Mouse (Mus musculus): ENCODE measurements around the gene Lif. TPM values are rescaled to one million over a fixed set of nuclear protein-coding genes. Genes with fewer than 3 reads are reported as not detected.

Gene Lif
- polyA plus RNA-seq (2011; ENCODE audit: insufficient read depth, insufficient read length, low read depth, missing spikeins): 12.1 and 13.3 TPM in 2 replicates

DNA sequence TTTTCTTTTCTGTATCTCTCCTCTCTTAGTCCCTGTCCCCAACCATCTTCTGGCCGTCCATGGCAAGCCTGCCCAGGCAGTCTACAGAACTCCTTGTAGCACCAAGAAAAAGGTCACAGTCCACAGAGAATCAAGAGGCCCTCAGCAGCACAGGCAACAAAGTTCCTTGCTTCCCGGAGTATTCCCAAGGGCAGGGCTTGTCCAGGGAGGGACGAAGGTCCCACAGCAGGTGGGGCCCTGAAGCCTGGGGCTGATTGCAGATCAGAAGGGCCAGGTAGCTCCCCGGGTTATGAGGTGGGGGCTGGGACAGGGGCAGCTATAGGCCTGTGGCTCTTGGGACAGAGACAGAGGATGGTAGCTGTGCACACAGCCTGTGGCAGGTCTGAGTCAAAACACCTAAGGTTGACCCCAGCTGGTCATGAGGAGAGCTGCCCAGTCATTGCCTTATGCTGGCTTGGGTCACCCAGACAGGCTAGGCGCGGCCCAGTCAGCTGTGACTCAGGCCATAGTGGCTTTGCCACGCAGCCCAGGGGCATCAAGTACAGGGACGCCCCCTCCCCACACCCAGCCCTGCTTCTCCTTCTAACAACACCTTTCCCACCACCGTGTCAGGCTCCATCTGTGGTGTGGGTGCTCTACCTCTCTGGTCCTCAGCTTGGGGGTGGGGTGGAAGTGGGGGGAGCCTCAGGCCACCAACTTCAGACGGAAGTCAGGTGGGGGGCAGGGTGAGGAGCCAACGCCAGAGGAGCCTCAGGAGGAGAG is at the start of gene Lif:
TSS of gene Lif (plus strand) at position 712 of the 762 bp plus-strand sequence.
- no peaks in the 10 kb centered on the region for H3K36me3 ChIP-seq (ENCODE audit: control insufficient read depth, insufficient read depth, low read length, poor library complexity, severe bottlenecking)
- H3K9me3 ChIP-seq (replicated peaks; ENCODE audit: control insufficient read depth, insufficient read depth, low read length, poor library complexity, severe bottlenecking): no peaks in the 10 kb centered on the region
- H3K4me3 ChIP-seq (ENCODE audit: low read depth, low read length): no peak within 1 kb of the TSS
- no peaks in the 10 kb centered on the region for H3K27me3 ChIP-seq (ENCODE audit: control insufficient read depth, insufficient read depth, low read length, poor library complexity, severe bottlenecking)
- TF ChIP-seq EP300 (IDR thresholded peaks at IDR 0.05; ENCODE audit: insufficient read depth, low read depth, low read length): 0 out of 2 replicates have a peak, but pooled peaks have one; percentile 19
- no peak for TF ChIP-seq CTCF (IDR thresholded peaks at IDR 0.05; ENCODE audit: low read depth, low read length)
- no peak within 1 kb of the TSS for H3K27ac ChIP-seq (ENCODE audit: insufficient read depth, low read length)
- 0 out of 2 replicates have a peak within 1 kb of the TSS, but pooled peaks have one; percentile 3 for H3K9ac ChIP-seq (ENCODE audit: low read depth, poor library complexity, severe bottlenecking)
- peaks cover 9% of the 10 kb centered on the region for H3K4me1 ChIP-seq (ENCODE audit: control insufficient read depth, insufficient read depth, low read length)

DNA sequence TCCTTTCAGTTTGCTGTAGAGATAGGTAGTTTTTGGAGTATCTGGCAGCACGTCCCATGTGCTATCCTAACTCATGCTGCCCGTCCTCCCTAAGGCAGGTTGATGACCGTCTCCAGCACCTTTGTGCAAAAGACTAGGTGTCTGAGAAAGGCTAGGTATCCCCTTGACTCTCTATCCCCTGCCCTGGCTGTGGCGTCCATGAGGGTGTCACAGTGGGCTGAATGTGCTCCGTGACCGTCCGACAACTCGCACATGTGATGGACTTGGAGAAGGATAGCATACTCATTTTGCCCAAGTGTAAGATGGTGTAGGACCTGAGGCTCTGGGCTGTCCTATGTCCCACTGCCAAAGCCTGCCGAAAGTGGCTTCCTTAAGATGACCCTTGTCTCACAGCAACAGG is 49.7 kb upstream of the Lif start:
- Histone ChIP-seq H3K36me3 (ENCODE audit: control insufficient read depth, insufficient read depth, low read length, poor library complexity, severe bottlenecking) (peaks cover 2% of the 10 kb centered on the region; the same call in 1 of the 2 replicates), H3K9ac (ENCODE audit: low read depth, poor library complexity, severe bottlenecking) (no peak overlapping the region), H3K9me3 (replicated peaks; ENCODE audit: control insufficient read depth, insufficient read depth, low read length, poor library complexity, severe bottlenecking) (no peaks in the 10 kb centered on the region), H3K27ac (ENCODE audit: insufficient read depth, low read length) (no peak overlapping the region), H3K27me3 (ENCODE audit: control insufficient read depth, insufficient read depth, low read length, poor library complexity, severe bottlenecking) (no peaks in the 10 kb centered on the region), H3K4me1 (ENCODE audit: control insufficient read depth, insufficient read depth, low read length) (no peaks in the 10 kb centered on the region), H3K4me3 (ENCODE audit: low read depth, low read length) (no peak overlapping the region)
- TF ChIP-seq POLR2A (IDR thresholded peaks at IDR 0.05; ENCODE audit: insufficient read depth, low read length) (no peak), EP300 (IDR thresholded peaks at IDR 0.05; ENCODE audit: insufficient read depth, low read depth, low read length) (no peak), CTCF (IDR thresholded peaks at IDR 0.05; ENCODE audit: low read depth, low read length) (no peak)

DNA sequence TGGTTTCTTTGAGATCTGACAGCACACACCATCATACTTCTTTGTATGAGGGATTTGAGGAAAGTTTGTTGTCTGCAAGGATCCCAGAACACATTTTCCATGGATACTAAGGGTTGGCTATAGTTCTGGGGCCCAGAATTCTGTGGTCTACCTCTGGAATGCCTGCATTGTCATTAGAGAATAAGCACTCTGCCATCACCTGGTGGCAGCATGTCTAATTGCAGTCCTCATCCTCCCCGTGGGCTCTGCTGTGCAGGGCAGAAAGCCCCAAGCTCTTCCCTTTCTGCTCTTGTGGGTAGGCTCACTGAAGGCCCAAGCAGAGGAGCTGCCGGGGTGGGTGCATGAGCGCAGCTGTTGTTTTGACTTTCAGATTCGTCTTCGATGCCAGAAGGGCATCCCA is 47.8 kb upstream of the Lif start:
- no peak overlapping the region for H3K4me3 ChIP-seq (ENCODE audit: low read depth, low read length)
- TF ChIP-seq CTCF (IDR thresholded peaks at IDR 0.05; ENCODE audit: low read depth, low read length): peak; percentile 6
- no peak for TF ChIP-seq EP300 (IDR thresholded peaks at IDR 0.05; ENCODE audit: insufficient read depth, low read depth, low read length)
- no peak for TF ChIP-seq POLR2A (IDR thresholded peaks at IDR 0.05; ENCODE audit: insufficient read depth, low read length)
- peaks cover 2% of the 10 kb centered on the region; the same call in 1 of the 2 replicates for H3K36me3 ChIP-seq (ENCODE audit: control insufficient read depth, insufficient read depth, low read length, poor library complexity, severe bottlenecking)
- H3K9me3 ChIP-seq (replicated peaks; ENCODE audit: control insufficient read depth, insufficient read depth, low read length, poor library complexity, severe bottlenecking): no peaks in the 10 kb centered on the region
- H3K4me1 ChIP-seq (ENCODE audit: control insufficient read depth, insufficient read depth, low read length): peaks cover 3% of the 10 kb centered on the region
- H3K9ac ChIP-seq (ENCODE audit: low read depth, poor library complexity, severe bottlenecking): no peak overlapping the region
- H3K27ac ChIP-seq (ENCODE audit: insufficient read depth, low read length): no peak overlapping the region
- no peaks in the 10 kb centered on the region for H3K27me3 ChIP-seq (ENCODE audit: control insufficient read depth, insufficient read depth, low read length, poor library complexity, severe bottlenecking)

DNA sequence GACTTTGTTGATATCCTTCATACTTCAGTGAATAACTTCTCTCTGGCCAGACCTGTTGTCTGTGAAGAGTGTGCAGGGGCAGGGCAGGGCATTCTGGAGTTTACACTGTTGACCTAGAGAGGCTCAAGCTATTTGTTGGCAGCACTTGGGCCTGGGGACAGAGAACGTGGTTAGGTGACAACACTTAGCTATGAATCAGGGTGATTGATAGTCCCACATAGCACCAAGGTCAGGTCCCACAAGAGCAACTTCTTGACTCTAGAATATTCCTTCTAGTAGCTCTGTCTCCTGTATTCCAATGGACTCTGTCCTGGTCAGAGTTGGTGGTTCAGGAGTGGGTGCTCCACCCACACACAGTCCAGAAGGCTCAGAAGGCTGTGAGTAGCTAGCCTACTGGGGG is 46.6 kb upstream of the Lif start:
- Histone ChIP-seq H3K9ac (ENCODE audit: low read depth, poor library complexity, severe bottlenecking) (no peak overlapping the region), H3K27me3 (ENCODE audit: control insufficient read depth, insufficient read depth, low read length, poor library complexity, severe bottlenecking) (no peaks in the 10 kb centered on the region), H3K9me3 (replicated peaks; ENCODE audit: control insufficient read depth, insufficient read depth, low read length, poor library complexity, severe bottlenecking) (no peaks in the 10 kb centered on the region), H3K4me3 (ENCODE audit: low read depth, low read length) (no peak overlapping the region), H3K36me3 (ENCODE audit: control insufficient read depth, insufficient read depth, low read length, poor library complexity, severe bottlenecking) (peaks cover 2% of the 10 kb centered on the region; the same call in 1 of the 2 replicates), H3K27ac (ENCODE audit: insufficient read depth, low read length) (no peak overlapping the region), H3K4me1 (ENCODE audit: control insufficient read depth, insufficient read depth, low read length) (peaks cover 3% of the 10 kb centered on the region)
- no peak for TF ChIP-seq EP300 (IDR thresholded peaks at IDR 0.05; ENCODE audit: insufficient read depth, low read depth, low read length)

DNA sequence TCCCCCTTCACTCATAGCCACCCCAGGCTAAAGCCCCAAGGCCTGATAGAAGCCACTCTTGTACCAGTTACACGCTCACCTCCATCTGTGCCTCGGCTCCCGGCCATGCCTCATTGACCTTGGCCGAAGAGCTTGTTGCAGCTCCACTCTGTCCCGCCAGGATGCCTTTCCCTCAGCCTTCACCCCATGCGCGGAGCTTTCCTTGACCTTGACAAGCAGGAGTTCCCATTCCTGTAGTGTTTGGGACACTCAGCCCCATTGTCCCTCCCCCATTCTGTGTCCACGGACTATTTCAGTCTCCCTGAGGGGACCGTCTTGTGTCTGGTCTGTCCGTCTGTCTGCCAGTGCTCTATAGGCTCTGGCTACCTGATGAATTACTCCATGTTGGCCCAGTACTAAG is 44.2 kb upstream of the Lif start:
- H3K27ac ChIP-seq (ENCODE audit: insufficient read depth, low read length): no peak overlapping the region
- H3K9me3 ChIP-seq (replicated peaks; ENCODE audit: control insufficient read depth, insufficient read depth, low read length, poor library complexity, severe bottlenecking): no peaks in the 10 kb centered on the region
- H3K4me3 ChIP-seq (ENCODE audit: low read depth, low read length): no peak overlapping the region
- H3K36me3 ChIP-seq (ENCODE audit: control insufficient read depth, insufficient read depth, low read length, poor library complexity, severe bottlenecking): no peaks in the 10 kb centered on the region
- H3K4me1 ChIP-seq (ENCODE audit: control insufficient read depth, insufficient read depth, low read length): peaks cover 8% of the 10 kb centered on the region
- TF ChIP-seq POLR2A (IDR thresholded peaks at IDR 0.05; ENCODE audit: insufficient read depth, low read length) (no peak), EP300 (IDR thresholded peaks at IDR 0.05; ENCODE audit: insufficient read depth, low read depth, low read length) (no peak), CTCF (IDR thresholded peaks at IDR 0.05; ENCODE audit: low read depth, low read length) (no peak)
- no peaks in the 10 kb centered on the region for H3K27me3 ChIP-seq (ENCODE audit: control insufficient read depth, insufficient read depth, low read length, poor library complexity, severe bottlenecking)
- H3K9ac ChIP-seq (ENCODE audit: low read depth, poor library complexity, severe bottlenecking): no peak overlapping the region

DNA sequence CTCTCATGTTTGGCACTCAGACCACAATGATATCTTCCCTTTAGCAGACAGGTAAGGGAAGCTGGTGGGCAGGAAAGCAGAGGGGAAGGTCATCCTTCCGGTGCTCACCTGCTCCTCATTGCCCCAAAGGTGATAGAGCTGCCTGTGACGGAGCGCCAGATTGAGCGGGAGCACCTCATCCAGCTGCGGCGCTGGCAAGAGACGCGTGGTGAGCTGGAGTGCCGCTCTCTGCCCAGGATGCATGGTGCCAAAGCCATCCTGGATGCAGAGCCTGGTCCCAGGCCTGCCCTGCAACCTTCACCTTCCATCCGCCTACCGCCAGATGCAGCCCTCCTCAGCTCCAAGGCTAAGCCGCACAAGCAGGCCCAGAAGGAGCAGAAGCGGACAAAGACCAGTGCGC is 42.8 kb upstream of the Lif start:
- no peaks in the 10 kb centered on the region for H3K9me3 ChIP-seq (replicated peaks; ENCODE audit: control insufficient read depth, insufficient read depth, low read length, poor library complexity, severe bottlenecking)
- peaks cover 8% of the 10 kb centered on the region for H3K4me1 ChIP-seq (ENCODE audit: control insufficient read depth, insufficient read depth, low read length)
- no peak overlapping the region for H3K4me3 ChIP-seq (ENCODE audit: low read depth, low read length)
- no peak for TF ChIP-seq EP300 (IDR thresholded peaks at IDR 0.05; ENCODE audit: insufficient read depth, low read depth, low read length)
- no peak for TF ChIP-seq CTCF (IDR thresholded peaks at IDR 0.05; ENCODE audit: low read depth, low read length)
- TF ChIP-seq POLR2A (IDR thresholded peaks at IDR 0.05; ENCODE audit: insufficient read depth, low read length): no peak
- no peak overlapping the region for H3K27ac ChIP-seq (ENCODE audit: insufficient read depth, low read length)
- no peaks in the 10 kb centered on the region for H3K36me3 ChIP-seq (ENCODE audit: control insufficient read depth, insufficient read depth, low read length, poor library complexity, severe bottlenecking)
- H3K9ac ChIP-seq (ENCODE audit: low read depth, poor library complexity, severe bottlenecking): no peak overlapping the region
- H3K27me3 ChIP-seq (ENCODE audit: control insufficient read depth, insufficient read depth, low read length, poor library complexity, severe bottlenecking): no peaks in the 10 kb centered on the region

Measured in ES-Bruce4 (cell line).